Mouse (Mus musculus) telencephalon, adult 2 months (tissue): ENCODE results near the gene Slc9a8.

Experiments used
- DNase-seq: peaks from one replicate; pipeline ENCODE4 v3.0.0-alpha.2; 2011; ENCODE audit warnings: low read depth, low spot score

Gene Slc9a8

GRCm38 (mm10) chr2:167510485-167510884 is 89.0 kb downstream of the Slc9a8 start:
- no peak for DNase-seq

DNA sequence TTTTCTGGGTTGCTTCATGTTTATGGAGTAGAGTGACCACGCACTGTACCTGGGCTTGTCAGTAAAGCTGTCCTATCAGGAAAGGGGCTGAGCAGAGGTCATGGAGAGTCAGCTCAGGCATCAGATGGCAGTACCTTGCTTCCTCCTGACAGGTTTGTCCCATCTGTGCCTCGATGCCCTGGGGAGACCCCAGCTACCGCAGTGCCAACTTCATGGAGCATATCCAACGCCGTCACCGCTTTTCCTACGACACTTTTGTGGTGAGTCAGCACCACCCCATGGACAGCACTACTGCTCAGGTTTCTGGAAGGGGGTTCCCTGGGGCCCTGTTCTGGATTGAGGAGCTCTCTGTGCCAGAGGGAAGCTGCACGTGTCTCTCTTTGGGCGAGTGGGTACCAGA is 90.9 kb downstream of the Slc9a8 start:
- DNase-seq, result no peak

- no peak for DNase-seq
These were observed 91.5 kb downstream of the Slc9a8 start for GRCm38 (mm10) chr2:167512970-167513369.

DNA sequence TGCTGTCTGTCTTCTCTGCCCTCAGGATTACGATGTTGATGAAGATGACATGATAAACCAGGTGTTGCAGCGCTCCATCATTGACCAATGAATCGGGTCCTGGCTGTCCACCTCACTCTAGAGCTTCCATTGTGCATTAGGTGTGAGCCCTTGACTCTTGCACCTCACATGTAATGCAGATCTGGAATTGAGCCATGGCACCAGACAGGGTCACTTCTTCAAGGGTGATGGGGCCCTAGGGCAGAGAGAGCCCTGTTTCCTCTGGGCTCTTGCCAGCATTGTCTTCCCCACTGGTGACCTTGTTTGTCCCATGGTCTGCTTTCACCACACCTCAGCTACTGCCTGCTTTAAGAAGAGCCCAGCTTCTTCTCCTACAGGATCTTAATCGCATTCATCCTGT is 93.1 kb downstream of the Slc9a8 start:
- no peak for DNase-seq

DNA sequence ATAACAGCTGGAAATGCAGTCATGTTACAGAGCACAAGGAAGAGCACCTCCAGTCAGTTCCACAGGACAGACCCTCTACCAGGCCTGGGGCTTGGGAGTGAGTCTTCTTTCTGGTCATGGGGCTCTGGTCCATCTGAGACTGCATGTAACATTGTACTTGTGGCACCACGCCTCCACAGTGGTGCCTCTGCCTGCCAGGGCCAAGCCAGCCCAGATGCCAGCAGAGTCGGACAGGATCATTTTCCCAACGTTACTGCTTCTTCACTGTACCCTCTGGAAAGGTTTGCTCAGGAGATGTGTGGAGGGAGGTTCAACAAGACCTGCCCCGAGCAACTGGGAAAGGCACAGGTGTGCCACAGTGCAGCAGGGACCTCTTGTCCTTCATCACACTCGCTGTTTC is 94.2 kb downstream of the Slc9a8 start:
- DNase-seq, result no peak

GRCm38 (mm10) chr2:167519606-167520252 is 98.2 kb downstream of the Slc9a8 start:
- no peak for DNase-seq
